Mouse (Mus musculus): ENCODE data around the gene A930033H14Rik.

The A930033H14Rik gene

GRCm38 (mm10) chr10:69192266-69192665 lies 20.6 kb downstream of the A930033H14Rik start:
- no peak for DNase-seq (ENCODE audit: low read depth)

- DNase-seq (ENCODE audit: low read depth), result no peak
Observed at GRCm38 (mm10) chr10:69190434-69191160, 22.3 kb downstream of the A930033H14Rik start.

- no peak for DNase-seq (ENCODE audit: low read depth)
Observed at GRCm38 (mm10) chr10:69187773-69188443, 25.0 kb downstream of the A930033H14Rik start.

- peak; percentile 56 for DNase-seq (ENCODE audit: low read depth)
Observed at GRCm38 (mm10) chr10:69185894-69186893, 26.7 kb downstream of the A930033H14Rik start.

- peak; percentile 16 for DNase-seq (ENCODE audit: low read depth)
Observed at GRCm38 (mm10) chr10:69185431-69185830, 27.5 kb downstream of the A930033H14Rik start.

- no peak for DNase-seq (ENCODE audit: low read depth)
Observed at GRCm38 (mm10) chr10:69184903-69185302, 28.0 kb downstream of the A930033H14Rik start.

GRCm38 (mm10) chr10:69180997-69181396 lies 31.9 kb downstream of the A930033H14Rik start:
- DNase-seq (ENCODE audit: low read depth), result no peak

GRCm38 (mm10) chr10:69179341-69179740 lies 33.6 kb downstream of the A930033H14Rik start:
- no peak for DNase-seq (ENCODE audit: low read depth)

GRCm38 (mm10) chr10:69176116-69176515 lies 36.8 kb downstream of the A930033H14Rik start:
- no peak for DNase-seq (ENCODE audit: low read depth)

- DNase-seq (ENCODE audit: low read depth), result no peak
Observed at GRCm38 (mm10) chr10:69172412-69172811, 40.5 kb downstream of the A930033H14Rik start.

- DNase-seq (ENCODE audit: low read depth), result no peak
Observed at GRCm38 (mm10) chr10:69166514-69166913, 46.4 kb downstream of the A930033H14Rik start.

GRCm38 (mm10) chr10:69165847-69166246 lies 47.1 kb downstream of the A930033H14Rik start:
- no peak for DNase-seq (ENCODE audit: low read depth)

GRCm38 (mm10) chr10:69165125-69165524 lies 47.8 kb downstream of the A930033H14Rik start:
- peak; percentile 31 for DNase-seq (ENCODE audit: low read depth)

GRCm38 (mm10) chr10:69163216-69163615 lies 49.7 kb downstream of the A930033H14Rik start:
- DNase-seq (ENCODE audit: low read depth), result no peak

- DNase-seq (ENCODE audit: low read depth), result no peak
Observed at GRCm38 (mm10) chr10:69162577-69162976, 50.3 kb downstream of the A930033H14Rik start.

- DNase-seq (ENCODE audit: low read depth), result no peak
Observed at GRCm38 (mm10) chr10:69161503-69161902, 51.4 kb downstream of the A930033H14Rik start.

GRCm38 (mm10) chr10:69160877-69161276 lies 52.0 kb downstream of the A930033H14Rik start:
- no peak for DNase-seq (ENCODE audit: low read depth)

Data from c-Kit-positive CD71-negative TER-119-negative erythroid progenitor cells, embryonic 14.5 days (primary cell).